Mouse (Mus musculus) layer of hippocampus, adult 2 months (tissue): Measurements from ENCODE around the gene Polm. TPM values are rescaled to one million over a fixed set of nuclear protein-coding genes. Genes with fewer than 3 reads are reported as not detected.

Experiments used
- DNase-seq, 2 experiments: peaks; one replicate each; pipeline ENCODE4 v3.0.0; 2022; ENCODE audit warnings: low spot score in 2 of 2
- H3K27ac ChIP-seq: fragments of 200-600 bp; 2 replicates; pipeline ENCODE4 v1.8.1; 2022
- H3K4me3 ChIP-seq: fragments of 200-600 bp; 2 replicates; pipeline ENCODE4 v1.8.1; 2022; ENCODE audit warnings: mild to moderate bottlenecking
- CTCF ChIP-seq: fragments of 200-600 bp; conservative IDR thresholded peaks from 2 replicates; pipeline ENCODE4 v1.8.1; 2022; ENCODE audit warnings: antibody characterized with exemption, mild to moderate bottlenecking, moderate library complexity
- total RNA-seq, 2 experiments: library from RNA; stranded (reverse); gene quantifications; 2 replicates each; pipeline ENCODE4 v1.2.3; 2021

Polm gene
- total RNA-seq, 2 experiments from 2014 or later: 14.1 to 15.5 TPM

DNA sequence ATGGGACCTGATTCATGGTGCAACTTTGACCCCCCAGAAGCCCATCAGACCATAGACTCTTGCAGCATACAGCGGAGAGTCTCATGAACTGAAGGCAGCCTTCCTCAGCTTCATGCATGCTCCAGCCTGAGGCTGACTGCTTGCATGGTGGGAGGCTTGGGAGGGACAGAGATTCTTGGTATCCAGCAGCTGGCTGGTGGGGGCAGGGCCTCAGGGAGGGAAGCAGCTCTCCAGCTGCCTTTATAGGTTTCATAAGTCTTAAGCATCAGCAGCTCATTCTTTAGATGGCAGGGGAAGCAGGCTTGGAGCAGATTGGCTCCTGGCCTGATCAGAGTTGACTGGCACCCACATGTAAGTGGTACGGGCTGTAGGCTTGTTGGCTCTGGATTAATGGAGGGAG is 29.4 kb upstream of the Polm start:
- H3K4me3 ChIP-seq: no peak overlapping the region
- TF ChIP-seq CTCF: no peak
- H3K27ac ChIP-seq: no peak overlapping the region
- DNase-seq: no peak

DNA sequence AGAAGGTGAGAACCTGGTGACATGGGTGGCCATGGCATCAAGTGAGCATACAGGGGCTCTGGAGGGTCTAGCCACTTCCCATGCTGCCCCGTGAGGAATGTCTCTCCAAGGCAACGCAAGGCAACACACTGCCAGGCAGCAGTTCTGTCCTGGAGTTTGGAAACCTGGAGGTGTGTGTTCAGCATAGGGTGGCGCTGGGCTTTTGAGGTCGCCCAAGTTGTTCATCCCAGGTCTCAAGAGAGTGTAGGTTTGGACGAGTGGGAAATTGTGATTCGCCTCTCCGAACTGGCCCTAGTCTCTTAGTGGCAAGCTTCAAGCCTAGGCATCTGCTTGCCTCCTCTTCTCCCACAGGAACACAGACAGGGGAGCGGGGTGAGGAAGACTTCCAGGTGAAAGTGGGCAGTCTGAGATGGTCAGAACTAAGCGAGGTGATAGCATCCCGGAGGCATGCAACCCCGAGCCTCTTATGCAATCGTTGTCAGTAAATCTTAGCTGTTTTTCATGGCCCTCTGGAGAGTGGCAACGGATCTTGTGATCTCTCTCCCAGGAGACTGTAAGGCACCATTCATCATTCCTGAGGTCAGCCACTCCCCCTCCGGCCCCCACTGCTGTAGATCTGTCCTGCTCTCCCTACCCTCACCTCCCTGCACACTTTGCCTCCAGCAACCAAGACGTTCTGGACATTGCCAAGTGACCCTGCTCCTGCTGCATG is 24.7 kb upstream of the Polm start:
- Histone ChIP-seq H3K27ac (no peak overlapping the region), H3K4me3 (peak overlapping the region; percentile 46; the same call in 1 of the 2 replicates)
- no peak for DNase-seq
- no peak for TF ChIP-seq CTCF

- Histone ChIP-seq H3K4me3 (peak within 1 kb of the TSS; percentile 46), H3K27ac (no peak within 1 kb of the TSS)
- TF ChIP-seq CTCF: no peak
- no peak for DNase-seq
Measured at GRCm38 (mm10) chr11:5861678-5862393, 24.0 kb upstream of the Polm start, which contains the start of gene Aebp1. Aebp1 (plus strand) TSS chr11:5861947.

GRCm38 (mm10) chr11:5860639-5861038 is 22.8 kb upstream of the Polm start:
- no peak overlapping the region for H3K27ac ChIP-seq
- H3K4me3 ChIP-seq: no peak overlapping the region
- no peak for DNase-seq
- no peak for TF ChIP-seq CTCF

DNA sequence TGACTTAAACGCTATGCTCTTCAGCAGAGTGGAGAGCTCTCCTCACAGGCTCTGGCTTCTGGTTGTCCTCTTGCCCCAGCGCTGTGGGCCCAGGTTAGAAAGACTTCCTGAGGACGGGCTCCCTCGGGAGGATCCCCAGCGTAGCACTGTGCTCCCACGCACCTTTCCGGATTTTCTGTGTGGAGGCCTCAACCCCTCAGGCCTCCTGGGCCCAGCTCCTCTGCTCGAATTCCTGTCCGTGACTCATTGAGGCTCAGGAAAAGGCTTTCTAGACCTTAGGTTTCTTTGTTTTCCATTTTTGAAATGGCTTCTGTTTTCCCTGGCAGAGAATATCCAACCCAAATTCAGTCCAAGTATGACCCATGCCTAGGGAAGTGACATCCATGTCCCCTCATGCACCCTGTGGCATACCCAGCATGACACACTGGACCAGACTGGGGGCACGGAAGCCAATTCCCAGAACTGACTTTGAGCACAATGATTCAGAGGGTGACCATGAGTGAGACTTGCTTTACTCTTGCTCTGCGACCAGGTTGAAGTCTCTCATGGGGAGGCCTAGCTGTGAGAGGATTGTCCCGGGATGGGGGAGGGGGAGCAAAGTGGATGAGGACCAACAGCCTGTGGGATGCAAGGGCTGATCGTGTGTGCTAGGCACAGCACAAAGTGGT is 22.2 kb upstream of the Polm start:
- no peak for DNase-seq
- Histone ChIP-seq H3K4me3 (no peak overlapping the region), H3K27ac (no peak overlapping the region)
- TF ChIP-seq CTCF: no peak

GRCm38 (mm10) chr11:5858723-5859122 is 20.9 kb upstream of the Polm start:
- H3K27ac ChIP-seq: no peak overlapping the region
- H3K4me3 ChIP-seq: no peak overlapping the region
- peak; percentile 51 for TF ChIP-seq CTCF
- DNase-seq: no peak

DNA sequence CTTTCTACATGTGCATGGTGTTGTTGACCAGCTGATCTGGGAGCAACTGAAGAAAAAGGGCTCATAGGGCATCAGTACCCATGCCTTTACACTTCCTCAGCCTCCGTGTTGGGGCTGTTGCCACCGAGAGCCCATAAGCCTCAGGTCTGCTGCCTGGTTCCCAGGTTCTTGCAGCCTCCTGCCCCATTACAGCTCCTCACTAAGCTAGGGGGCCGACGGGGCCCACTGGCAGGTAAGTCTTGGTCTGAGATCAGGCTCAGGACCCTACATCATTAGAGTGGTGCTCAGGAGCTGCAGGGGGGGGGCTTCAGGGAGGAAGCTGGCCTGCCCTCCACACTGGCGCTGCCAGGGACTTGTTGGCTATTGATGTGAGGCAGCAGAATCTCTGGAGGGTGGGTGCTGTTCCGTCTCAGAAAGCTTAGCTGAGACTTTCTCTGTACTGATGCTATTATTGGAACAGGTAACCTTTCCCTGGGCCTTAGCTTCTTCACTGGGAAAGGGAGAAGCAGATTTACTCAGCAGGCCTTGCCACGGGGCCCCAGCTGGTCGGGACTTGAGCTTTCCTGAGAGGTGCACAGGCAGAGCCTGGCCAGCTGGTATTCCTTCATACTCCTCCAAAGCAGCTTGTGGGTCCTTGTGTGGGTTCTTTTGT is 18.8 kb upstream of the Polm start:
- H3K27ac ChIP-seq: peak overlapping the region; percentile 74
- TF ChIP-seq CTCF: no peak
- H3K4me3 ChIP-seq: no peak overlapping the region
- no peak for DNase-seq

DNA sequence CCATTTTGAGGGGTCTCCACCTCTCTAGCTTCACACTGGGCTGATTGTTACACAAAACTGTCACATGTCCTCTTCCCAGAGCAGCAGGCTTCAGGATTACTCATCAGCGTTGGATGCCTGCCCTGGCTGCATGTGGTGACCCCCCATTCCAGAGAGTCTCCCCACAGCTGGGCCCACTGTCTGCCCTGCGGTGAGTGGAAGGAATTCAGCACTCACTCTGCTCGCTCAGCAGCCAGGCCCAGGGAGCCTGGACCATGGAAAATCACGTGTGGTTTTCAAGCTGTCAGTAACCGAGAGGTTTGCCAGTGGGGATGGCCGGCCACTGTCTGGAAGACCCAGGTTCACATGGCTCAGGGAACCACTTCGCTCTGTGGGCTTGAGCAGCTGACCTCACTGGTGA is 18.1 kb upstream of the Polm start:
- peak; percentile 52 to 58 for DNase-seq
- no peak overlapping the region for H3K4me3 ChIP-seq
- peak overlapping the region; percentile 74 for H3K27ac ChIP-seq
- no peak; the same call in 1 of the 2 replicates for TF ChIP-seq CTCF

DNA sequence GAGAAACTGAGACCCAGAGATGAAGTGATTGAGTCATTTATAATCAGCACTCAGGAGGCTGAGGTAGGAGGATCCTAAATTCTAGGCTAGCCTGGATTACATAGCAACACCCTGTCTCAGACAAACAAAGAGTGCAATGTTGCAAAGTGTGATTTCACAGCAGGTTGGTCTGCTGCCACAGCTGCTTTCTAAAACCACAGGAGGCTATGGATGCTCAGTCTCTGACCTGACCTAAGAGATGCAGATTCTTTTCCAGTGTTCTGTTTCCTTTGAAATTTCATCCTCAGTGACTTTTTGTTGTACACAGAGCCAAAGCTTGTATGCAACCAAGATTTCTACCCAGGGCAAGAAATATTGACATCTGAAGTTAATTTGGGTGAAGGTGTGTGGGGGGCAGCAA is 17.7 kb upstream of the Polm start:
- H3K27ac ChIP-seq: peak overlapping the region; percentile 74; the same call in 1 of the 2 replicates

GRCm38 (mm10) chr11:5852314-5852713 is 14.5 kb upstream of the Polm start:
- H3K27ac ChIP-seq: no peak overlapping the region
- DNase-seq: no peak
- no peak for TF ChIP-seq CTCF
- no peak overlapping the region for H3K4me3 ChIP-seq

More for the DNA sequence above, 17.7 kb upstream of the Polm start:
- H3K4me3 ChIP-seq: no peak overlapping the region
- no peak for TF ChIP-seq CTCF
- DNase-seq: no peak

DNA sequence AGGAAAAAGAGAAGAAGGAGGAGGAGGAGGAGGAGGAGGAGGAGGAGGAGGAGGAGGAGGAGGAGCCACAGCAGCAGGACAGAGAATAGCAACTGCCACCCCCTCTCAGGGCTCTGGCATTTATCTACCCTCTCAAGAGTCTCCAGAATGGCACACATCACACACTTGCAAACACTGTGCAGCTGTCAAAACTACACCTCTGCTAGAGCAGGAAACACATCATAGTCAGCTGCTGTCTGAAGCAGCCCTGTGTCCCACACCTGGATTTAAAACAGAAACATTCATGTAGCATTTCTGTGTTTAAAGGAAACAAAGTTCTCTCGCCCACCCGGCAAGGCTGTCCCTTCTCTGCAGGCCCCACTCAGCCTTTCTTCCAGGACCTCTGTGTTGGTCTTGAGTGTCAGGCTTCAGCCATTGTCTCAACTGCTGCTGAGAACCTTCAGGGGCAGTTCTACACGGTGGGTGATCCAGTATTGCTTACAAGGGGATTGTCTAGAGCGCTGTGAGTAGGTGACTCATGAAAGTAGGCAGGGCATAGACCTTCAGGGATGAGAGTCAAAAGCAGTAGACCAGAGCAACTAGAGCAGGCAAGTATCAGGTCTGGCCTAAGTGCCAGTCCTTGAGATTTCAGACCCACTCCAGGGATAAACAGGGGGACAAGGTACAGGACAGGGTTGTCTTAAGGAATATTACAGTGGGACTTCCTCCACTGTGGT is 13.4 kb upstream of the Polm start:
- TF ChIP-seq CTCF: no peak
- DNase-seq: no peak
- no peak overlapping the region for H3K27ac ChIP-seq
- H3K4me3 ChIP-seq: no peak overlapping the region

- no peak overlapping the region for H3K27ac ChIP-seq
- no peak for DNase-seq
- no peak for TF ChIP-seq CTCF
- no peak overlapping the region for H3K4me3 ChIP-seq
Measured at GRCm38 (mm10) chr11:5850452-5850851, 12.6 kb upstream of the Polm start.
